Mouse (Mus musculus) T-helper 1 cell (primary cell): ENCODE data around the gene 1700016K19Rik.

ENCODE experiments used
- in situ Hi-C: fragments of 300-600 bp; cut with MboI, MseI; formaldehyde crosslinking; loops from one replicate; pipeline ENCODE4 v1.15.1; 2025; ENCODE audit warnings: high pct_unique_total_duplicates

1700016K19Rik gene

GRCm38 (mm10) chr11:75999440-76000155 is at the start of gene 1700016K19Rik:
Gene 1700016K19Rik, plus strand, starts transcription at chr11:75999912.
- in situ Hi-C loops, result no loop called here

DNA sequence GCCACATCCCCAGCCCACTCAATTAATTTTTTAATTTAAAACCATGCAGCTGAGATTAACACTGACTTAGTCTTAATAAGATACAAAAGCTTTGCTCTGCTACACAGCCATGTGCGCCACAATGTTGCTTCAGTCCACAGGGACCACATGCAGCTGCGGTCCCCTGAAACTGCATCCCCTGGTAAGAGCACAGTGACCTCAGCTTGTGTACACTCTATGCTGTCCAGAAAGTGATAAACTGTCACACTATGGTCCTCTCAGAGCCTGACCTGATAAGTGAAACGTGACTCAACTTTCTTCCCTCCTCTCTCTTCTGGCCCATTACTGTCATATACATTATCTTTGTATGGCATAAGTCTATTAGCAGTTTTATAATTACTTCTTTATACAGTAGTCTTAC is 49.3 kb upstream of the 1700016K19Rik start:
- in situ Hi-C loops, result no loop called here

GRCm38 (mm10) chr11:75951895-75952294 is 47.8 kb upstream of the 1700016K19Rik start:
- in situ Hi-C loops, result no loop called here

DNA sequence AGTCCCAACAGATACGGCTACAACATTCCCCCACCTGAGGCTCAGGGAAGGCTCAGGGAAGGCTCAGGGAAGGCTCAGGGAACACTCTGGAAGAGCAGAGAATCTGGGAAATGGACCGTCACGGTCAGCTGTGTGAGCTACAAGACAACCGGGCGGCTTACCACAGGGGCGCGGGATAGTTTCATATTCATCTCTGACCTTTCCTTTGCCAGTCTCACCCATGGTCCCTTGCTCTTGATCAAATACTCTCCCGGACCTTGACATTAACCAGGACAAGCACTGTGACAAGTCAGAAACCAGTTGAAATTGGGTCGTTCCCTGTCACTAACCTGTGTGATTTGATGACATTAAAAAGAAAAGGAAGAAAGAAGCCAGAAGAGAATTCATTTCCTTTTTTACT is 44.8 kb upstream of the 1700016K19Rik start:
- in situ Hi-C loops, result no loop called here

GRCm38 (mm10) chr11:75956651-75957050 is 43.1 kb upstream of the 1700016K19Rik start:
- in situ Hi-C loops, result no loop called here

- in situ Hi-C loops, result no loop called here
Measured at GRCm38 (mm10) chr11:75957124-75957832, 42.4 kb upstream of the 1700016K19Rik start.

- in situ Hi-C loops, result no loop called here
Measured at GRCm38 (mm10) chr11:75961782-75962181, 37.9 kb upstream of the 1700016K19Rik start.

- in situ Hi-C loops, result no loop called here
Measured at GRCm38 (mm10) chr11:75963730-75964475, 35.8 kb upstream of the 1700016K19Rik start.

- in situ Hi-C loops, result no loop called here
Measured at GRCm38 (mm10) chr11:75964476-75964730, 35.3 kb upstream of the 1700016K19Rik start.

- in situ Hi-C loops, result loop anchor here (5.0 kb wide), 3 partner anchors 51 to 194 kb away; no protein-coding TSS in a partner anchor
Measured at GRCm38 (mm10) chr11:75965674-75966400, 33.9 kb upstream of the 1700016K19Rik start.

- in situ Hi-C loops, result loop anchor here (5.0 kb wide), 3 partner anchors 51 to 194 kb away; no protein-coding TSS in a partner anchor
Measured at GRCm38 (mm10) chr11:75966401-75967372, 33.0 kb upstream of the 1700016K19Rik start.

DNA sequence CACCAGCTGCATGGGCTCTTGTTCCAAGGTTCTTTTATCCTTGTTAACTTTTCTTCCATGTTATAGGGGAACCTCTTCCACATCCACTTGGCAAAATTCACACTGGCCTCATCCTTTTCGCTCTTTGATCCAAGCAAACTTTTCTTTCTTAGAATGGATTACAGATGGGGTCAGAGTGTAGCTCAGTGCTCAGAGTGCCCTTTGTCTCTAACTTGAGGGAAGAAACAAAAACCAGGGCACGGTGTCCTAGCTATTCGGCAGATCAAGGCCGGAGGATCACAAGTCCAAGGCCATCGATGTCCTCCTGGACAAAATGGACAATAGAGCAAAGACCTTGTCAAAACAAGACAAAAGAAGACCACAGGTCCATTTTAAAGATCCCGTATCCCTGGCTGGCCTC is 31.0 kb upstream of the 1700016K19Rik start:
- in situ Hi-C loops, result loop anchor here (5.0 kb wide), 3 partner anchors 49 to 196 kb away; no protein-coding TSS in a partner anchor

DNA sequence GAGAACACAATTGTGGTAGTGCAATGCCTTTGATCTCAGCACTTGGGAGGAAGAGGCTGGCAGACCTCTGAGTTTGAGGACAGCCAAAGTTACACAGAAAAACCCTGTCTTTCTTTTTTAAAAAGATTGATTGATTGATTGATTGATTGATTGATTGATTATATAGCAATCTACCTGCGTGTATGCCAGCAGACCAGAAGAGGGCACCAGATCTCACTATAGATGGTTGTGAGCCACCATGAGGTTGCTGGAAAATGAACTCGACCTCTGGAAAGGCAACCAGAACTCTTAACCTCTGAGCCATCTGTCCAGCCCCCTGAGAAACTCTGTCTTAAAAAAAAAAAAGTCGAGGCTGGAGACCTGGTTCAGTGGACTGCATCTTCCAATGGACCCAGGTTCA is 29.1 kb upstream of the 1700016K19Rik start:
- in situ Hi-C loops, result no loop called here

DNA sequence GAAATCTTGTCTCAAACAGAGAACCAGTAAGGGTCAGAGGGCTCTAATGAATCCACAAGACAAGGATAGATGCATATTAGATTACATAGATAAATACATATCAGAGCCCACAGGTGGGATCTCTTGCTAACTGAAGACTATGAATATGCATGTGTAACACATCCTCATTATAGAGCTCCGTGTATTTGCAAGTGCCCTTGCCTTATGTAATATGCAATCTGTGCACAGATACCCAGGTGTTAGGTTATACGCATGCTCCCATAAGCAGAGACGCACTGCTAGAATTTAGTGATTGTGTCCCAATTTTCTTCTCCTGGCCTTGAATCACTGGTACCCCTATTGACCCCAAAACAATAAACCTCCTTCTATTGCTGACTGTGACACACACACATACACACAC is 27.5 kb upstream of the 1700016K19Rik start:
- in situ Hi-C loops, result no loop called here

DNA sequence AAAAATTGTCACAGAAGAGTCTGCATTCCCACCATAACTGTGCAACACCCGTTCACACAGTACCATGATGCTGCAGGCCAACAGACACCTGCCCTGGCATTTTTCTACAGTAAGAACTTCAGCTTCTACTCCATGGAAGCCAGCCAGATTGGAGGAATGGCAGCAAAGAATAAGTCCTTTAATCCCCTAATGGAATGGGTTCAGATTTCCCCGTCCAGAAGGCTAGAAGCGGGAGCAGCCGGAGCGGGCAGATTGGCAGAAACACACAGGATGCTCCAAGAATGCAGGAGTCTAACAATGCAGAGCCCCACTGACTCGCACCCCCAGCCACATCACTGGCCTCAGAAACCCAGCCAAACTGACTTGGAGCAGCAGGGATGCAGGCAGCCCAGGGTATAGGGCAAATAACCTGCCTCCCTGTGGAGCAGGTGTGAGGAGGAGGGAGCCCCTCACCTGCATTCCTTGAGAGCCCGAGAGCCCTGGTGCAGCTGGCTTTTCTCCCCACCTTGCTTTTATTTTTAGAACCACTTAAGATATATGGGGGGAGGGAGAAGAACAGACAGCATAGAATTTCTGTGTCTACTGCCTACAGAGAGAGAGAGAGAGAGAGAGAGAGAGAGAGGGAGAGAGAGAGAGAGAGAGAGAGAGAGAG is 26.7 kb upstream of the 1700016K19Rik start:
- in situ Hi-C loops, result no loop called here

DNA sequence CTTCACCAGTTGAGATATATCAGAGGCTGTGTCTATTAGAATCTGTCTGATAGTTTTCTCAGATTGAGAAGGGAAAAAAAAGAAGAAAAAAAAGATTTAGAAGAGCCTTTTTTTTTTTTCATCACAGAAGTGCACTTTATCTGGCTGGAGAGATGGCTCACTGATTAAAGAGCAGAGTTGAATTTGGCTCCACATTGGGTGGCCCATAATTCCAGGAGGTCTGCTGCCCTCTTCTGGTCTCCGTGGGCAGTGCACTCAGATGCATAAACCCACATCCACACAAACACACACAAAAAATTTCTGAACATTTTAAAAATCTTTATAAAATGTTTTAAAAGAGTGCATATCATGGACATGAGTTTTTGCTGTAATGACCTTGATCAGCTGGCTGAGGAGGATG is 25.7 kb upstream of the 1700016K19Rik start:
- in situ Hi-C loops, result no loop called here

GRCm38 (mm10) chr11:75976748-75977147 is 23.0 kb upstream of the 1700016K19Rik start:
- in situ Hi-C loops, result no loop called here

- in situ Hi-C loops, result no loop called here
Measured at GRCm38 (mm10) chr11:75978051-75978450, 21.7 kb upstream of the 1700016K19Rik start.

- in situ Hi-C loops, result no loop called here
Measured at GRCm38 (mm10) chr11:75980413-75980812, 19.3 kb upstream of the 1700016K19Rik start.

DNA sequence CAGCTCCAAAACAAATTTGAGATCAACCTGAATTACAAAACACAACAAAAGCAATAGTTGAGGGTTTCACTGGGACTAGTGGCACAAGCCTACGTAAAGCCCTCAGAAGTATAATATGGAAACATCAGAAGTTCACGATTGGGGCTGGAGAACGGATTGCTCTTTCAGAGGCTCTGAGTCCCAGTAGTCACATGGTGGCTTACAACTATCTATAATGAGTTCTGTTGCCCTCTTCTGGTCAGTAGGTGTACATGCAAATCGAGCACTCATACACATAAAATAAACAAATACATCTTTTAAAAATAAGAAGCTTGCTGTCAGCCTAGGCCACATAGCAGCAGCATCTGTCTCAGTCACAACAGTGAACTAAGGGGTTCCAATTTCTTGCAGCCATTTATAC is 16.5 kb upstream of the 1700016K19Rik start:
- in situ Hi-C loops, result no loop called here
